Mouse (Mus musculus): ENCODE measurements at regions not wholly inside any gene's neighbourhood (a gene's known extent, or its start where the extent isn't known, plus 50 kb on each side); places are given as distances from the start of the nearest gene placed in this dataset.

DNA sequence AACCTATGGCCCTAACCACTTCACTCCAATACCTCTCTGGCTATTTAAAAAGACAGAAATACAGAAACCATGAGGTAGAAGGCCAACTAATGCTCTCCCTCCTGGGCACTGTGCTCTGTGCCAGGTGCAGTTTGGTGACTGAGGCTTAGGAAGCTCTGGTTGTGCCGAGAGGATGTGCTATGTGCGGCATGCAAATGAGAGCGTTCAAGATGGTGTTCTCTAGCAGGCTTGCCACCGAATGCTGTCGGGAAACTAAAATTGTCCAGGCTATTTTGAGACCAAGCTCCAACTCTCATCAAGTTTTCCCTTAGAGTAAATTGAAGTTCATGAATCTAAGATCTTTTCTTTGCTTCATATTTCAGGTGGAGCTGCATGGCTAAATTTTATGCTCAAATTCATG lies 277.1 kb downstream of the Pik3r1 start:
- Histone ChIP-seq H3K4me3 (ENCODE audit: insufficient read depth, low read depth, low read length) (no peak overlapping the region), H3K27ac (ENCODE audit: insufficient read depth, low read depth, low read length) (no peak overlapping the region), H3K4me1 (ENCODE audit: control insufficient read depth, insufficient read depth, low read length) (no peaks in the 10 kb centered on the region), H3K36me3 (ENCODE audit: control insufficient read depth, insufficient read depth, low read length) (no peaks in the 10 kb centered on the region), H3K27me3 (replicated peaks; ENCODE audit: control insufficient read depth, insufficient read depth, low read length) (no peaks in the 10 kb centered on the region)
- 92% methylated on average over 5 of the region's 5 CpGs for WGBS
- no peak for TF ChIP-seq POLR2A (IDR thresholded peaks at IDR 0.05; ENCODE audit: low read depth, low read length)
- no peak for TF ChIP-seq CTCF (conservative IDR thresholded peaks at IDR 0.05; ENCODE audit: insufficient read depth, insufficient read length, low read depth, low read length)
- no peak for DNase-seq

DNA sequence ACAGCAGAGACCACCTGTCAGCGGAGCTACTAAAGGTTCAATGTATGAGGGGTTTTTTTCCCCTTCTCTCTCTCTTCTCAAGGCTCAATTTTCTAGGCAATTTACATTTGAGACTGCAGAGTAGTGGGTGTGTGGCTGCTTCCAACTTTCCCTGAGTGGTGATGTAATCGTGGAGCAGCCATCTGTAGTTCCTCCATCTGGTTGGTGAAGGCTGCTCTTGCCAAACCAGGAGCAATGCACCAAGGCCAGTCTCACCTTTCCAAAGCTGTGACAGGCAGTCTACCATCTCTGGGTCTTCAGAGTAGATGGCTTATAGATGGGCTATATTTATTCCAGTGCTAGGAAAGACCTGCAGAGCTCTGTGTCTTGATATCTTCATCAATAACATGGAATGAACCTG lies 280.4 kb downstream of the Pik3r1 start:
- 87% methylated on average over 2 of the region's 2 CpGs for WGBS
- Histone ChIP-seq H3K36me3 (ENCODE audit: control insufficient read depth, insufficient read depth, low read length) (no peaks in the 10 kb centered on the region), H3K27me3 (replicated peaks; ENCODE audit: control insufficient read depth, insufficient read depth, low read length) (no peaks in the 10 kb centered on the region), H3K27ac (ENCODE audit: insufficient read depth, low read depth, low read length) (no peak overlapping the region), H3K4me1 (ENCODE audit: control insufficient read depth, insufficient read depth, low read length) (no peaks in the 10 kb centered on the region), H3K4me3 (ENCODE audit: insufficient read depth, low read depth, low read length) (no peak overlapping the region)
- no peak for DNase-seq
- TF ChIP-seq CTCF (conservative IDR thresholded peaks at IDR 0.05; ENCODE audit: insufficient read depth, insufficient read length, low read depth, low read length) (no peak), POLR2A (IDR thresholded peaks at IDR 0.05; ENCODE audit: low read depth, low read length) (no peak)

DNA sequence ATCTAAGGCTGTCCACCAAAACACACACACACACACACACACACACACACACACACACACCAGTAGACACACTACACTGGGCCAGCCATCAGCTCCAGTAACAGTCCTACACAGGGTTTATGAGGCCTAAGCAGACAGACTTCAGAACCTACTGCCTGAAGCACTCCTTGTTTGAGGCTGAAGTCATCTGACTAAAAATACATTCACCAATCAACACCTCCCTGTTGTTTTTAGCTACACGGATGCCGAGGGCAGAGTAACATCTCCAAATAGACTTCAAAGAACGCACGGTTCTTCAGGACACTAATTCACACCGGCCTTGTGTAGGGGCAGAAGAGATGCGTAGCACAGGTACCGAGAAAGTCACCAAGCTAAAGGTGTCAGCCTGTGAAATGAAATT lies 282.2 kb downstream of the Pik3r1 start:
- no peak for TF ChIP-seq POLR2A (IDR thresholded peaks at IDR 0.05; ENCODE audit: low read depth, low read length)
- TF ChIP-seq CTCF (conservative IDR thresholded peaks at IDR 0.05; ENCODE audit: insufficient read depth, insufficient read length, low read depth, low read length): no peak
- H3K27ac ChIP-seq (ENCODE audit: insufficient read depth, low read depth, low read length): no peak overlapping the region

DNA sequence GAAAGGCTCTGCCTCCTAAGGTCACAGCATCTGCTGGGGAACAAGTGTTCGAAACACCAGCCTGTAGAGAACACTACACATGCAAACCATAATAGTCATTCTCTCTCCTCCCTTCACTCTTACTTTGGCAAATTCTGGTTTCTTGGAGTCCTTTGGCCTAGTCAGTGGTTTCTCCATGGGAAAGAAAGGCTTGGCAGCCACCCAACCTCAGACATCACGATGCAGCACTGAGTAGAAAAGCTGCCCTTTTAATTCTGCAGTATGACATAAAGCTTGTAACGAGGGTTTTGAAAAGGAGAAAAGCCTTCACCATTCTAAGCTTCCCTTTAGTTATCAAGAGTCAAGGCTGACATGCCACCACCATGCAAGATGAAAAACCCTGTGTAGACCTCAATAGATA lies 284.2 kb downstream of the Pik3r1 start:
- no peak for DNase-seq
- no peak overlapping the region for H3K27ac ChIP-seq (ENCODE audit: insufficient read depth, low read depth, low read length)
- no peak overlapping the region for H3K4me3 ChIP-seq (ENCODE audit: insufficient read depth, low read depth, low read length)
- H3K27me3 ChIP-seq (replicated peaks; ENCODE audit: control insufficient read depth, insufficient read depth, low read length): no peaks in the 10 kb centered on the region; the same call in 1 of the 2 replicates
- H3K4me1 ChIP-seq (ENCODE audit: control insufficient read depth, insufficient read depth, low read length): no peaks in the 10 kb centered on the region
- 73% methylated on average over 3 of the region's 3 CpGs for WGBS
- H3K36me3 ChIP-seq (ENCODE audit: control insufficient read depth, insufficient read depth, low read length): no peaks in the 10 kb centered on the region
- TF ChIP-seq POLR2A (IDR thresholded peaks at IDR 0.05; ENCODE audit: low read depth, low read length) (no peak), CTCF (conservative IDR thresholded peaks at IDR 0.05; ENCODE audit: insufficient read depth, insufficient read length, low read depth, low read length) (no peak)

More for the DNA sequence above, 282.2 kb downstream of the Pik3r1 start:
- WGBS: 66% methylated on average over 7 of the region's 7 CpGs
- H3K4me1 ChIP-seq (ENCODE audit: control insufficient read depth, insufficient read depth, low read length): no peaks in the 10 kb centered on the region
- H3K27me3 ChIP-seq (replicated peaks; ENCODE audit: control insufficient read depth, insufficient read depth, low read length): no peaks in the 10 kb centered on the region; the same call in 1 of the 2 replicates
- no peaks in the 10 kb centered on the region for H3K36me3 ChIP-seq (ENCODE audit: control insufficient read depth, insufficient read depth, low read length)
- DNase-seq: no peak
- no peak overlapping the region for H3K4me3 ChIP-seq (ENCODE audit: insufficient read depth, low read depth, low read length)

DNA sequence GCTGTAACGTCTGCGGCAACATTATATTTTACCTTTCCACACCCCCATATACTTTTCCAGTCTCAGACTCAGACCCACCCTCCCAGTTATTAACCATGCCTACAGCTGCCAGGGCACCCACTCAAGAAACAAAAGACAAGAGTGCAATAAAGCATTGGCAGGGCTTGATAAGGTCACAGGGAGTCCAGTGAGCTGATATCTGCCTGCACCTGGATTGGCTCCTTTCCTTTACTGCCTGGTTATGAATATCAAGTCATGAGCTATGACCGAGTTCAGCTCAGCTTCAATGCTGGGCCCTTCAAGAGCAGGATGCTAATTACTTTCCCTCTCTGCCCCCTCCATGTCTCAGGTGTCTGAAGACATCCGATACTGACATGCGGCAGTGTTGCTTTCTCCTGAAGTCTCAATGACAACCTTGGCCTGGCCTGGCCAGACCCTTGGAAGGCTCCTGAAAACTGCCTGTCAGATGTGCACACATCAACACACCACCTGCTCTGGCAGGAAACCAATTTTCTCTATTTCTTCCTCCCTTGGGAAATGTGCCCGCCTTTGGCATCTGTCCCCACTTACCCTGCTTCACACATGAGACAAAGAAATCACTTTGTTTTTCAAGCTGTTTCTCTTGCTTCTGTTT lies 286.3 kb downstream of the Pik3r1 start:
- H3K4me3 ChIP-seq (ENCODE audit: insufficient read depth, low read depth, low read length): no peak overlapping the region
- H3K36me3 ChIP-seq (ENCODE audit: control insufficient read depth, insufficient read depth, low read length): no peaks in the 10 kb centered on the region
- no peaks in the 10 kb centered on the region for H3K4me1 ChIP-seq (ENCODE audit: control insufficient read depth, insufficient read depth, low read length)
- no peaks in the 10 kb centered on the region; the same call in 1 of the 2 replicates for H3K27me3 ChIP-seq (replicated peaks; ENCODE audit: control insufficient read depth, insufficient read depth, low read length)
- no peak overlapping the region for H3K27ac ChIP-seq (ENCODE audit: insufficient read depth, low read depth, low read length)
- 76% methylated on average over 6 of the region's 6 CpGs for WGBS
- DNase-seq: no peak
- TF ChIP-seq POLR2A (IDR thresholded peaks at IDR 0.05; ENCODE audit: low read depth, low read length): no peak
- TF ChIP-seq CTCF (conservative IDR thresholded peaks at IDR 0.05; ENCODE audit: insufficient read depth, insufficient read length, low read depth, low read length): no peak

DNA sequence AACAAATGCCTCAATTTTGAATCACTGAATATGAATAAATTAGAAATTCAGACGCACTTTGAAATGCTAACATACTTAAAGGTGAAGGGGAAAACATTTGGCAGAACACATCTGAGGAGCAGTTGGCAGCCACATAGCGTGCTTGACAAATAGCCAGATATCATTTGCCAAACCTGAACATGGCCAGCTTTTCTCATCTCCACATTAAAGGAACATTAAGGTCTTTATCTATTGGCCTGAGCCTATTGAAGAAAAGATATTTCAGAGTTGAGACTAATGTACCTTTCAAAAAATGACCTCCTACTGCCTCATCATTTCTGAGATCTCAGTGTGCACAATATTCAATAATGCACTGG lies 288.7 kb downstream of the Pik3r1 start:
- DNase-seq: no peak
- H3K27me3 ChIP-seq (replicated peaks; ENCODE audit: control insufficient read depth, insufficient read depth, low read length): no peaks in the 10 kb centered on the region; the same call in 1 of the 2 replicates
- no peaks in the 10 kb centered on the region for H3K36me3 ChIP-seq (ENCODE audit: control insufficient read depth, insufficient read depth, low read length)
- WGBS: 69% methylated on average over 2 of the region's 2 CpGs
- H3K27ac ChIP-seq (ENCODE audit: insufficient read depth, low read depth, low read length): no peak overlapping the region
- no peaks in the 10 kb centered on the region for H3K4me1 ChIP-seq (ENCODE audit: control insufficient read depth, insufficient read depth, low read length)
- no peak overlapping the region for H3K4me3 ChIP-seq (ENCODE audit: insufficient read depth, low read depth, low read length)
- TF ChIP-seq CTCF (conservative IDR thresholded peaks at IDR 0.05; ENCODE audit: insufficient read depth, insufficient read length, low read depth, low read length) (no peak), POLR2A (IDR thresholded peaks at IDR 0.05; ENCODE audit: low read depth, low read length) (no peak)

DNA sequence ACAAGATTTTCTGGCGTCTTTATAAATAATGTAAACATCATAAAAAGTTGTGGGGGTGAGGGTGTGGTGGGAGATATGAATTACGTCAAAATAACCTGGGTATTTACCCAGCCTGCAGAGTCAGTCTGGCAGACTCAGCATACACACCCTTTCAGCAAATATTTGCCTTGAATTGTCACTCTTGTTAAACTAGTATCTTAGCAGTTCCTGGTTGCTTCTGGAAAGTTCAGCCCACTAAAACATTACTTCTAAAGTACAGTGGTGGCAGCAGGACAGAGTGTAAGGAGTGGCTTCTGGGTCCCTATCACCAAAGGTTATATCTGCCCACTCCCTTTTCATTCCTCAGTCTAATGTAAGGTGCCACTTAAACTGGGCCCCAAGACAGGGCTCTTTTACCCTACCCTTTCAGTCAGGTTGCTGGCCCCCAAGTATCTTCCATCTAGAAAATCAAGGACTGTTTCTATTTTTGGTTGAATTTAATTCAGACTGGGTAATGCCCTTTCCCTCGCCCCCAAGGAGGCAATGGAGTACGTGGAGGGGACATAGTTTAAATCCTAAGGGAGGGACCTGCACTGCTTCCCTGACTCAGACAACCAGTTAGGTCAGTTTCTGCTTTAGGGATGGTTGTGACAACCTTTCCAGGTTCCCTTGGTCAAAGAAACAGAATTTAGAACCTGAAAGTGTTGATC lies 289.3 kb downstream of the Pik3r1 start:
- H3K4me3 ChIP-seq (ENCODE audit: insufficient read depth, low read depth, low read length): no peak overlapping the region
- no peak for DNase-seq
- no peaks in the 10 kb centered on the region; the same call in 1 of the 2 replicates for H3K27me3 ChIP-seq (replicated peaks; ENCODE audit: control insufficient read depth, insufficient read depth, low read length)
- no peaks in the 10 kb centered on the region for H3K4me1 ChIP-seq (ENCODE audit: control insufficient read depth, insufficient read depth, low read length)
- H3K36me3 ChIP-seq (ENCODE audit: control insufficient read depth, insufficient read depth, low read length): no peaks in the 10 kb centered on the region
- no peak for TF ChIP-seq CTCF (conservative IDR thresholded peaks at IDR 0.05; ENCODE audit: insufficient read depth, insufficient read length, low read depth, low read length)
- TF ChIP-seq POLR2A (IDR thresholded peaks at IDR 0.05; ENCODE audit: low read depth, low read length): no peak
- no peak overlapping the region for H3K27ac ChIP-seq (ENCODE audit: insufficient read depth, low read depth, low read length)
- 71% methylated on average over 4 of the region's 4 CpGs for WGBS
